Mouse (Mus musculus) kidney, adult 18-20 months (tissue): ENCODE results near the gene Dll3.
"Not testable (repeated sequence)": the region's sequence is repeated elsewhere in the genome, so short reads cannot be mapped to it uniquely, and the experiment has no call there.

ENCODE experiments used
- DNase-seq: peaks from one replicate; pipeline ENCODE4 v3.0.0; 2021

Dll3 gene

GRCm38 (mm10) chr7:28243943-28244342, 58.1 kb downstream of the Dll3 start:
- not testable (repeated sequence) for DNase-seq
